Mouse (Mus musculus): Measurements from ENCODE around the gene Palld.

The Palld gene

DNA sequence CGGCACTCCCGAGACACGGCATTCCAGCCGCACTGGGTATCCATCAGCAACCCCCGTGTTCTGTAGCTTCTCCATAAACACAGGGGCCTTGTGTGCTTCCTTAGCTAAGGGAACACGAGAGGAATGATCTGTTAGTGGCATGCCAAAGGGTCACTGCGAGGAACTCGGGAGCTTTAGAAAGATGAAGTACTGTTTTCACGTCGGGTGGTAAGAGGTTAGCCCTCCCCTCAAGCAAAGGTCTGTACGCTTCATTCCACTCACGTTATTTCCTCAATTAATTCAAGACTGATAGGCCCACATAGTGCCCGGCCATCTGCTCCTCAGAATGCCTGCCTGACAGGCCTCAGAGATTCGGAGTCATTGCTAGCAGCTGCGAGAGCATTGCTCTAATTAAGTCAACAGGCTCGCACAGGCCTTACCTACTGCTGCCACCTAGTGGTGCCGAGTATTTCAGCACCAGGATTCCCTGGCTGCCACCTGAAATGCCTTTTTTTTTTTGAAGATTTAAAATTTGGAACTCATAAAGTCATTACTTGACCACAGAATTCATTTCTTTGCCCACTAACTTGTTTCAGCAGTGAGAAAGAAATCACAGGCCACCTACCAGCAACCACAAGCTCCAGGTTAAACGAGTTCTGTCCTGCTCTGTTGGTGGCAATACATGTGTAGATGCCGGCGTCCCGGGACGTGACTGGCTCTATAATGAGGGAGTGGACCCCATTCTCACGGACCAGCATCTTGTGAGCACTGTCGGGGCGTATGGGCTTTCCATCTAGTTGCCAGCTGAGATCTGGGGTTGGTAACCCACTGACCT lies 386.4 kb downstream of the Palld start:
- peak; percentile 84 for DNase-seq (ENCODE audit: low read depth, low spot score)

DNA sequence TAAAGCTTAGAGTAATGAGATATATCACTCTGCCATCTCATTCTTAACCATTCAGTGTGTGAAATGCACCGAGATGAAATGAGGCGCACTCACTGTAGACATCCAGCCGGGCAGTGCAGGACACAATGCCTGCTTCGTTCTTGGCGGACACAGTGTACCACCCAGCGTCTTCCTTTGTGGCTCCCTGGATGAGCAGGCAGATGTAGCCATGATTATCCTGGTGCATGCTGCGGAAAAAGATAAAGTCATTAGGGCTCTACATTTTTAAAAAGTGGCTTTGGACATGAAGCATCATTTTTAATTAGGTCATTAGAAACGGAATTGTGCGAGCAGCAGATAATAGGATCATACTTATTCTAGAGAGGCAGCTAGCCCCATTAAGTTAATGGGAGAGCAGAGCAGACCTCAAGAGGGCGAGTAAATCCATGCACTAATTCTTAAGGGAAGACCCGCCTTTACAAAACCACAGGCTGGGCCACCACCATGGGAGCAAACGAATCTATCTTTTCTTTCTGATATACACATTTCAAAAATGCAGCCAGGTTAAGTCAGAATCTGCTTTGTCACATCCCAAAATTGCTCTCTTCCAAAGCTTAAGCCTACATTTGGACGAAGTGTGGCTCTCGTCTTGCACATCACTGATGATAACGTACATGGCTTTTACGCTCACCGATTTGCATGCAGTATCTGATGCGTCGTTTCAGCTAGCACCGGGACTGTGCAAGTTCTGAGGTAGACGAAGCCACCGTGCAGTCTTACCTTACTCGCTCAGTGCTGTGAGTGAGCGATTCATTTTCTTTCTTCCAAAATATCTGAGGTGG lies 387.2 kb downstream of the Palld start:
- DNase-seq (ENCODE audit: low read depth, low spot score) = no peak

GRCm38 (mm10) chr8:61502277-61502676 lies 400.2 kb downstream of the Palld start:
- no peak for DNase-seq (ENCODE audit: low read depth, low spot score)

DNA sequence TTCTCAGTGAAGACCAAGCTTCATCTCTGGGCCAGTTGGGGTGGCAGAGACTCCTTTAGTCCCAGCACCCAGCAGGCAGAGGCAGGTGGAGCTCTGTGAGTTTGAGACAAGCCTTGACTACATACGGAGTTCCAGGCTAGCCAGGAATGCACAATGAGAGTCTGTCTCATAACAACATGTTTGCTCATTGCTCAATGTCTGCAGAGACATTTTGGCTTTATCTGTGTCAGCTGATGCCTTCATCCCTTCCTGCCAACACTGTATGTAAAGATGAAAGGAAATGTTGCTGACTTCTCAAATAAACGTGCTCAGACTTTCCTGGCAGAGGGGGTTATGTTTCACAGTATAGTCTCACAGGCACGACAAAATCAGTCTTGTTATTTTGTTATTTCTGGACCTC lies 401.6 kb downstream of the Palld start:
- no peak for DNase-seq (ENCODE audit: low read depth, low spot score)

- DNase-seq (ENCODE audit: low read depth, low spot score) = peak; percentile 34
Measured at GRCm38 (mm10) chr8:61499035-61499434, 403.5 kb downstream of the Palld start.

DNA sequence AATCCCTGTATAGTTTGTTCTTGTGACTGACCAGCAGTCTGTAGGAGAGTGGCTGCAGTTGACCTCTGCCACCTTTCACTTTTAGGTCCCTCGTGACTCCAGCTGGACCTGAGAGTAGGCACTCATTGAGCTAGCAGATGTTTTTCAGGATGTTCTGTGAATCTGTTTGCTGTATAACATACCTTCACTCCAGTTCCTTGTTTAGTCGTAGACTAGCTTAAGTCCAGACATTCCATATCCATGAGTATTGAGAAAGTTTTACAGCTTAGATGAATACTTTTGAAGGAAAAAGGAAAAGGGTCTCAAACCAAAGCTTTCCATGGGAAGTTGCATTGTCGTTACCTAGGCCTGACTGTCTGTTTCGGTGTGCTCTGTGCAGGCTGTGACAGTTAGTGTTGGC lies 405.4 kb downstream of the Palld start:
- DNase-seq (ENCODE audit: low read depth, low spot score) = no peak

- DNase-seq (ENCODE audit: low read depth, low spot score) = no peak
Measured at GRCm38 (mm10) chr8:61488631-61489030, 413.9 kb downstream of the Palld start.

- peak; percentile 95 for DNase-seq (ENCODE audit: low read depth, low spot score)
Measured at GRCm38 (mm10) chr8:61487597-61488156, 414.8 kb downstream of the Palld start, which contains the start of gene Cbr4. TSS of gene Cbr4 (plus strand) at chr8:61487734.

GRCm38 (mm10) chr8:61486923-61487529 lies 415.5 kb downstream of the Palld start:
- no peak for DNase-seq (ENCODE audit: low read depth, low spot score)

GRCm38 (mm10) chr8:61480260-61480967 lies 422.1 kb downstream of the Palld start:
- DNase-seq (ENCODE audit: low read depth, low spot score) = no peak

DNA sequence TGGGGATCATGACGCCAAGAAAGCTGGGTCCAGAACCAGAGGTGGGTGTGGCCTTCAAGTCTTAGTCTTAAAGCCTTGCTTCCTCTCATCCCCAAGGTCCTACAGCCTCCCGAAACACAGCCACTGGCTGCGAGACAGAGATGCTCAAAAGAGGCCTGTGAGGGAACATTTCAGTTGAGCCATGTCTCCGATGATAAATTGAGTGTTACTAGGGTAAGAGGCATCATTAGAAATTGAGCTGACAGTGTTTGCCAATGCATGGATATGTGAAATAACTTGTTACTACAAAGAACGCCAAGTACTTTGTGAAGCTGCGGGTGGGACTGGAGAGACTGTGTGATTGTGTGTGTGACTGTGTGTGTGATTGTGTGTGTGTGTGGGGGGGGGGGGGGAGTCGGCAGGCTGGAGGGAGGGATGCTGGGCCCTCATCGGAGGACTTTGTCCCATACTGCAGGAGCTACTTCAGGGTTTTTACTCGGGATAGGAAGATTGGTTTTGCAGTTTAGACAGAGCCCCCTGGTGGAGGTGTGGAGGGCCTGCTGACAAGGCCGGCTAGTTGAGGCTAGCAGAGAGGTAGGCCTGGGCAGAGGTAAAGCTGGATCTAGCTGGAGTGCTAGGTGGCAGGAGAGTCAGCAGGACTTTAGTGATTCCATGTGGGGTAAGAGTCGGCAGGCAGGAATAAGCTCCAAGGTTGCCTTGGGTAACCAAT lies 422.8 kb downstream of the Palld start:
- DNase-seq (ENCODE audit: low read depth, low spot score) = peak; percentile 81

GRCm38 (mm10) chr8:61478793-61479192 lies 423.7 kb downstream of the Palld start:
- no peak for DNase-seq (ENCODE audit: low read depth, low spot score)

- DNase-seq (ENCODE audit: low read depth, low spot score) = peak; percentile 14
Measured at GRCm38 (mm10) chr8:61478150-61478549, 424.3 kb downstream of the Palld start.

GRCm38 (mm10) chr8:61476160-61476559 lies 426.3 kb downstream of the Palld start:
- DNase-seq (ENCODE audit: low read depth, low spot score) = no peak

- no peak for DNase-seq (ENCODE audit: low read depth, low spot score)
Measured at GRCm38 (mm10) chr8:61475251-61475673, 427.2 kb downstream of the Palld start.

DNA sequence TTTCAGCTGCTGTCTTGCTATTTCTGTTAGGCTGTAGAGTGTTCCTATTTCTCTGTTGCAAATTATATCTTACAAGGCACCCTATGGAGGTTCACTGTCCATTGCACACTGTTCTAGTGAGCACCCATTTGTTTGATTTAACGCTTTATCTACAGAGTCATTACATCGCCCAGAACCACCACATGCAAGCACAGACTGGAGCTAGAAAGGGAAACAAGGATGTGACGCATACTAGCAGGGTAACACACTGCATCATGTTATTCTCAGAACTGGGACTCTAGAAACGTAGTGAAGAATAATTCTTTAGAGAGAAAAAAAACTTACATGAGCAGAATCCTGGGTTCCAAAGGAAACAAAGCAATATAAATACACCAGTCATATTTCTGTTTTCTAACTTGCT lies 432.3 kb downstream of the Palld start:
- DNase-seq (ENCODE audit: low read depth, low spot score) = no peak

GRCm38 (mm10) chr8:61467553-61467815 lies 435.0 kb downstream of the Palld start:
- no peak for DNase-seq (ENCODE audit: low read depth, low spot score)

- DNase-seq (ENCODE audit: low read depth, low spot score) = no peak
Measured at GRCm38 (mm10) chr8:61466696-61467552, 435.6 kb downstream of the Palld start.

- no peak for DNase-seq (ENCODE audit: low read depth, low spot score)
Measured at GRCm38 (mm10) chr8:61464393-61464792, 438.1 kb downstream of the Palld start.

DNA sequence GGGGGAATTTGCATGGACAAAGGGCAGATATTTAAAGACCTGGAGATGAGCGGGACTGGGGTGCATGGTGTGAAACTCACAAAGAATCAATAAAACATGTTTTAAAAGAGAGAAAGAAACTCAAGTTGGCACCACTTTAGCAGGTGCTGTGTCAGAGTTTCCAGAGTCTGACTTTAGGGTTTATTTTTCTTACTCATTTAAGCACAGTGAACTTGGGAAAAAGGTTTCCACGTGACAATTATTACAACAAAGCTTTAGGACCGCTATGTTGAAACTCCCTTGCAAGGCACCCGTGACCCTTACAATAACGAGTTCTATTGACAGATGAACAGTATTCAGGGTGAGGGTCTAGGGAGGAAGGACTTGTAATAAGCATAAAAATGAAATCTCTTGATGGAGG lies 440.3 kb downstream of the Palld start:
- DNase-seq (ENCODE audit: low read depth, low spot score) = no peak

Measured in CD4-positive, CD25-positive, alpha-beta regulatory T cell, adult 2 months (primary cell).